Mouse (Mus musculus): ENCODE measurements around the gene Mid1ip1. TPM values are rescaled to one million over a fixed set of nuclear protein-coding genes. Genes with fewer than 3 reads are reported as not detected.

Gene Mid1ip1
- total RNA-seq, 2 experiments from 2014 or later: 21.4 to 21.6 TPM

Other genes with a start within 250 kb of the Mid1ip1 start
- 100 to 1,000 TPM in 1 of 2 experiments, 10 to 100 TPM in 1; 91.1 to 112 TPM for gene Tspan7, start 229.9 kb upstream of the Mid1ip1 start, total RNA-seq (2021)

Data from gastrocnemius, postnatal 36 days (tissue).